Mouse (Mus musculus) lung, postnatal 4 days (tissue): ENCODE measurements around the gene Mrpl37.

Experiments
- DNase-seq, 2 experiments: peaks; one replicate each; pipeline ENCODE4 v3.0.0; 2021

The Mrpl37 gene

GRCm38 (mm10) chr4:107064394-107065098, 2.1 kb downstream of the Mrpl37 start:
- DNase-seq = no peak

- DNase-seq = no peak
Observed at GRCm38 (mm10) chr4:107063214-107063613, 3.5 kb downstream of the Mrpl37 start.

- no peak for DNase-seq
Observed at GRCm38 (mm10) chr4:107061560-107061959, 5.1 kb downstream of the Mrpl37 start.

- peak; percentile 33 to 52 for DNase-seq
Observed at GRCm38 (mm10) chr4:107058781-107059180, 7.9 kb downstream of the Mrpl37 start.

GRCm38 (mm10) chr4:107058346-107058745, 8.3 kb downstream of the Mrpl37 start:
- DNase-seq = no peak

- DNase-seq = no peak
Observed at GRCm38 (mm10) chr4:107056088-107056487, 10.6 kb downstream of the Mrpl37 start.

- DNase-seq = no peak
Observed at GRCm38 (mm10) chr4:107052962-107053553, 13.6 kb downstream of the Mrpl37 start.

- no peak for DNase-seq
Observed at GRCm38 (mm10) chr4:107051889-107052288, 14.8 kb downstream of the Mrpl37 start.

- no peak for DNase-seq
Observed at GRCm38 (mm10) chr4:107048568-107049162, 18.0 kb downstream of the Mrpl37 start.

GRCm38 (mm10) chr4:107047806-107048205, 18.9 kb downstream of the Mrpl37 start:
- no peak for DNase-seq

- DNase-seq = no peak
Observed at GRCm38 (mm10) chr4:107045188-107045587, 21.5 kb downstream of the Mrpl37 start.

- DNase-seq = no peak
Observed at GRCm38 (mm10) chr4:107042304-107042703, 24.4 kb downstream of the Mrpl37 start.

GRCm38 (mm10) chr4:107039270-107039669, 27.4 kb downstream of the Mrpl37 start:
- no peak for DNase-seq

- no peak for DNase-seq
Observed at GRCm38 (mm10) chr4:107038303-107038702, 28.4 kb downstream of the Mrpl37 start.

GRCm38 (mm10) chr4:107036985-107037384, 29.7 kb downstream of the Mrpl37 start:
- DNase-seq = no peak

GRCm38 (mm10) chr4:107035689-107036088, 31.0 kb downstream of the Mrpl37 start:
- DNase-seq = no peak

- DNase-seq = no peak
Observed at GRCm38 (mm10) chr4:107026451-107026850, 40.2 kb downstream of the Mrpl37 start.

GRCm38 (mm10) chr4:107025369-107025768, 41.3 kb downstream of the Mrpl37 start:
- no peak for DNase-seq

- no peak for DNase-seq
Observed at GRCm38 (mm10) chr4:107024899-107025298, 41.8 kb downstream of the Mrpl37 start.

GRCm38 (mm10) chr4:107021464-107021863, 45.2 kb downstream of the Mrpl37 start:
- DNase-seq = no peak

GRCm38 (mm10) chr4:107020287-107021000, 46.2 kb downstream of the Mrpl37 start:
- DNase-seq = no peak

GRCm38 (mm10) chr4:107019027-107019426, 47.6 kb downstream of the Mrpl37 start:
- DNase-seq = peak in 1 of 2 experiments; percentile 42

GRCm38 (mm10) chr4:107018521-107018920, 48.1 kb downstream of the Mrpl37 start:
- no peak for DNase-seq

- no peak for DNase-seq
Observed at GRCm38 (mm10) chr4:107017257-107017656, 49.4 kb downstream of the Mrpl37 start.
